Mouse (Mus musculus) adipose tissue, adult 10 weeks (tissue): ENCODE data around the gene Eif3l. TPM values are rescaled to one million over a fixed set of nuclear protein-coding genes. Genes with fewer than 3 reads are reported as not detected.

Experiments
- polyA plus RNA-seq: library from polyadenylated mRNA; stranded (reverse); fragments of 350-450 nt; fragmentation: Illumina TruSeq; extraction: RNeasy Lipid Tissue Mini Kit (QIAGEN cat#74804); gene quantifications from one replicate; pipeline ENCODE4 v1.2.3, GENCODE M21; 2014; ENCODE audit warnings: low read depth, low replicate concordance

Eif3l gene
- 142 TPM for polyA plus RNA-seq

GRCm38 (mm10) chr15:79074913-79075532, at the start of gene Eif3l:
TSS of gene Eif3l (plus strand) at chr15:79075179.

DNA sequence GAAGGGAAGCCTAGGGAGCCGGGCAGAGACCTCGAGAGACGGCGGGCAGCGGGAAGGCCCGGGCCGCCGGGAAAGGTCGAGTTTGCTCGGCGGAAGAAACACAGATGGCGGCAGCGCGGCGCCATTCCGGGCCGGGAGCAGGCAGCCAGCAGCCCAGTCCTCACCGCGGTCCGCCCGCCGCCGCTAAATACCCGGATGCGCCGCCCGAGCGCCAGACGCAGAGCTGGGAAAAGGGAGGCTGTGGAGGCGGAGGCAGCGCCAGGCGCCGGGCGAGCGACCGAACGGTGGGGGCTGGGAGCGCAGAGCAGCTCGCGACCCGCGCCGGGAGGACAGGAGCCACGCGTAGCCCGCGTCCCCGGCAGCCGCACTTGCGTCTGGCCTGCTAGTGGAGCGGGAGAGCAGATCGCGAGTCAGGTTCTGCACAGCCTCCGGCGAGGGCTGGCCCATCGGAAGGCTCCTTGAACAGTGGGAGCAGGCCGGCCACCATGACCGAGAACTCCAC, 46.7 kb upstream of the Eif3l start, which contains the start of gene H1f0:
Gene H1f0, plus strand, starts transcription at position 214 of the 502 bp plus-strand sequence.

GRCm38 (mm10) chr15:79041585-79041984, 33.4 kb upstream of the Eif3l start, which contains the start of gene Galr3:
TSS of gene Galr3 (plus strand) at chr15:79041885.

GRCm38 (mm10) chr15:79062376-79063159, 12.4 kb upstream of the Eif3l start, which contains the start of gene Ankrd54:
TSS of gene Ankrd54 (minus strand) at chr15:79062893.

GRCm38 (mm10) chr15:79108421-79109320, 33.7 kb downstream of the Eif3l start, which contains the start of gene Micall1:
TSS of gene Micall1 (plus strand) at chr15:79108898.

DNA sequence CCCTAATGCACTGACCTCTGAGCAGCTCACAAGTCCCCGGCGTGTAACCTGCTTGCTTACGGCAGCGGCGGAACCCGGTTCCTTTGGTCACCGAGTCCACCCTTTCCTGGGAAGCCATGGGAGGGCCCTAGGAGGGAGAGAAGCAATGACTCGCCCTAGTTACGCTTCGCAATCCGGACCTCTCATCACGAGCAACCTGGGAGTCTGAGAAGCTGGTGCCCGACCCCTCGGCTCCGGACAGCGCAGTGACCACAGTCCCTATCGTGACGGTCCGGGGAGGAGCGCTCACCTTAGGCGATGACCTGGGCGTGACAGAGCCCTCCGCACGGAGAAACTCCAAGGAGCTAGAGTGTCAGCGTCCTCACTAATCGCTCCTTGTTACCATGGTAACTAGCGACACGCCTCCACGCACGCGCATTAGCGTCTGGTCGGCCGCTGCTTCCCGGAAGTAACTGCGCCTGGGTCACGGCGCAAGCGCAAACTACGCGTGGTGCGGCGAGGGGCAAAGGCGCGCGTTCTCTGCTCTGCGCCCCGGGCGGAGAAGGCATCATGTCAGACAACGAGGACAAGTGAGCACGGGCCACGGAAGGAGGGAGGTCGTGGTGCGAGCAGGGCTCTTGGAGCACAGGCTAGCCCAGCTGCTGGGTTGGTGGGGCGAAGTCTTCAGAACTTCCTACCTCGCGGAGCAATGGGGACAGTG, 66.0 kb downstream of the Eif3l start, which contains the start of the genes Polr2f and 1700088E04Rik:
Gene Polr2f, plus strand, starts transcription at position 144 of the 700 bp plus-strand sequence.
Gene 1700088E04Rik, minus strand, starts transcription at position 388 of the 700 bp plus-strand sequence.

Other genes with a start within 250 kb of the Eif3l start
- 41.9 TPM for gene Cdc42ep1, start 232.6 kb upstream of the Eif3l start, polyA plus RNA-seq
- gene Lgals2, start 219.7 kb upstream of the Eif3l start, polyA plus RNA-seq, result 4.6 TPM
- gene Gga1, start 198.0 kb upstream of the Eif3l start, polyA plus RNA-seq, result 49.2 TPM
- gene Gm49510, start 175.5 kb upstream of the Eif3l start, polyA plus RNA-seq, result not detected
- gene Sh3bp1, start 175.4 kb upstream of the Eif3l start, polyA plus RNA-seq, result 11.6 TPM
- gene Pdxp, start 161.3 kb upstream of the Eif3l start, polyA plus RNA-seq, result 3.2 TPM
- 1,028 TPM for gene Lgals1, start 148.5 kb upstream of the Eif3l start, polyA plus RNA-seq
- 33.5 TPM for gene Nol12, start 140.2 kb upstream of the Eif3l start, polyA plus RNA-seq
- gene Triobp, start 127.5 kb upstream of the Eif3l start, polyA plus RNA-seq, result 45.1 TPM
- gene H1f0, start 46.7 kb upstream of the Eif3l start, polyA plus RNA-seq, result 112 TPM
- gene Galr3, start 33.3 kb upstream of the Eif3l start, polyA plus RNA-seq, result 0.98 TPM
- 36.9 TPM for gene Ankrd54, start 12.3 kb upstream of the Eif3l start, polyA plus RNA-seq
- 29.7 TPM for gene Micall1, start 33.7 kb downstream of the Eif3l start, polyA plus RNA-seq
- 84.6 TPM for gene Polr2f, start 65.8 kb downstream of the Eif3l start, polyA plus RNA-seq
- 22.1 TPM for gene 1700088E04Rik, start 66.1 kb downstream of the Eif3l start, polyA plus RNA-seq
- gene Sox10, start 90.1 kb downstream of the Eif3l start, polyA plus RNA-seq, result 0.63 TPM
- gene Pick1, start 154.0 kb downstream of the Eif3l start, polyA plus RNA-seq, result 33.1 TPM
- 0.60 TPM for gene Gm49486, start 154.2 kb downstream of the Eif3l start, polyA plus RNA-seq
- 0.17 TPM for gene Slc16a8, start 179.6 kb downstream of the Eif3l start, polyA plus RNA-seq
- 0.94 TPM for gene Baiap2l2, start 210.4 kb downstream of the Eif3l start, polyA plus RNA-seq